Mouse (Mus musculus): ENCODE measurements around the gene Ctnnbl1. TPM values are rescaled to one million over a fixed set of nuclear protein-coding genes. Genes with fewer than 3 reads are reported as not detected.

Gene Ctnnbl1
- polyA plus RNA-seq, 1 experiment from 2014 or later = 78.7 TPM

DNA sequence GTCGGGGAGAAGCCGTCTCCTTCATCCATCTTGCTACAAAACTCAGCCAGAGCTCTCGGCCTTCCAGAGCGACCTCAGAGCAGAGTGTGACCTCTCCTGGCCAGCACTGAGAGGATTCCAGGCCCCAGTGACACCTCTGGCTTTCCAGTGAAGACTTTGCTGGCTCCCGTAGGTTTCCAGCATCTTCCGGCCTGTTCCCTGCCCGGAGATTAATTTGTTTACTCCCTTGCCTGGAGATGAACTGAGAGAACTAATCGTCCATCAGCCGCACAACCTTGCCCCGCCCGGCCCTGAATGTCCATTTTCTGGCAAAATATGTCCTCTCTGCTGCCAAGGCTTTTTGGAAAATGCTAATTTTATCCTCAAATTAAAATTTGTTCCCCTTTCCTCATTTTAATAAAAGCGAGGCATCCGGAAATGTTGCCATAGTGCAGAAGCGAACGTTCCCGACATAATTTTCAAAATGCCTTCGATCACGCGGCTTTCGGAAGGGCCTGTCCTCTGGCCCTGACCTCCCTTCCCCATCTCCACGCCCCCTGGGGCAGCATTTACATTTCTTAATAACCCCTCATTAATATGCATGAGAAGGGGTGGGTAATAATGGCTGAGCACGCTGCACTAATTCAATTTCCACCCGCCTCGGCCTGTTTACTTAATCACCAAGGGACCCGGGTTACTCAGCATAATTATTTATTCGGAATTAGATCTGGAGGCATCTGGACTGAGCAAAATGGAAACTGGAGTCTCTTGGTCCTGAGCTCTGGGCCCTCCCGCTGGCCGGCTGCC lies 32.0 kb upstream of the Ctnnbl1 start:
- Histone ChIP-seq H3K36me3 (ENCODE audit: control insufficient read depth, insufficient read depth, low read length) (no peaks in the 10 kb centered on the region), H3K9me3 (ENCODE audit: control insufficient read depth, low read length) (no peaks in the 10 kb centered on the region), H3K27me3 (ENCODE audit: control insufficient read depth, insufficient read depth, low read length) (no peaks in the 10 kb centered on the region), H3K4me3 (replicated peaks; ENCODE audit: low read depth, low read length) (no peak overlapping the region), H3K27ac (replicated peaks; ENCODE audit: low read depth, low read length) (peak overlapping the region; percentile 64), H3K4me2 (ENCODE audit: low read length) (peak overlapping the region; percentile 22; the same call in 1 of the 2 replicates), H3K4me1 (ENCODE audit: control insufficient read depth, insufficient read depth, low read length) (peaks cover 49% of the 10 kb centered on the region), H3K9ac (replicated peaks; ENCODE audit: low read length) (no peak overlapping the region)
- WGBS = 15% methylated on average over 28 of the region's 28 CpGs
- peak; percentile 61; the same call in 1 of the 2 replicates for ATAC-seq (ENCODE audit: low FRiP score, low TSS enrichment)
- peak; percentile 80 for DNase-seq

DNA sequence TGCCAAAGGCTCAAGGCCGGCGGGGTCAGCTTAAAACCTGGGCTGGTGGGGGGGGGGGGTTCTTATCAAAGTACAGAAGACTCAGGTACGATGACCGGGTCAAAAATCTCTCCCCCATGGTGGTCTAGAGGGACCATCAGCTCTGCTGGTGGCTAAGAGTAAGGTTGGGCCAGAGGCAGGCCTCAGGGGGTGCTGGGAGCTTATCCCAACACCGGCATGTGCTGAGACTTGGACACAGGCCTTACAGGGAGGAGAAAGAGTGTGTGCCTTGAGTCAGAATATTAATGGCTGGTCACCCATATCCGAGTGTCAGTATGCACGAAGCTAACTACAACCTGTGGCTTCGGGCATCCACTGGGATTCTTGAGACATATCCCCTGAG lies 31.4 kb upstream of the Ctnnbl1 start:
- H3K9me3 ChIP-seq (ENCODE audit: control insufficient read depth, low read length) = no peaks in the 10 kb centered on the region
- H3K27ac ChIP-seq (replicated peaks; ENCODE audit: low read depth, low read length) = peak overlapping the region; percentile 54
- no peaks in the 10 kb centered on the region for H3K27me3 ChIP-seq (ENCODE audit: control insufficient read depth, insufficient read depth, low read length)
- DNase-seq (no peak), ATAC-seq (ENCODE audit: low FRiP score, low TSS enrichment) (0 out of 2 replicates have a peak, but pooled peaks have one; percentile 15)
- H3K9ac ChIP-seq (replicated peaks; ENCODE audit: low read length) = no peak overlapping the region
- no peak overlapping the region for H3K4me3 ChIP-seq (replicated peaks; ENCODE audit: low read depth, low read length)
- 40% methylated on average over 8 of the region's 8 CpGs for WGBS
- H3K4me1 ChIP-seq (ENCODE audit: control insufficient read depth, insufficient read depth, low read length) = peaks cover 49% of the 10 kb centered on the region
- H3K4me2 ChIP-seq (ENCODE audit: low read length) = no peak overlapping the region
- H3K36me3 ChIP-seq (ENCODE audit: control insufficient read depth, insufficient read depth, low read length) = no peaks in the 10 kb centered on the region

DNA sequence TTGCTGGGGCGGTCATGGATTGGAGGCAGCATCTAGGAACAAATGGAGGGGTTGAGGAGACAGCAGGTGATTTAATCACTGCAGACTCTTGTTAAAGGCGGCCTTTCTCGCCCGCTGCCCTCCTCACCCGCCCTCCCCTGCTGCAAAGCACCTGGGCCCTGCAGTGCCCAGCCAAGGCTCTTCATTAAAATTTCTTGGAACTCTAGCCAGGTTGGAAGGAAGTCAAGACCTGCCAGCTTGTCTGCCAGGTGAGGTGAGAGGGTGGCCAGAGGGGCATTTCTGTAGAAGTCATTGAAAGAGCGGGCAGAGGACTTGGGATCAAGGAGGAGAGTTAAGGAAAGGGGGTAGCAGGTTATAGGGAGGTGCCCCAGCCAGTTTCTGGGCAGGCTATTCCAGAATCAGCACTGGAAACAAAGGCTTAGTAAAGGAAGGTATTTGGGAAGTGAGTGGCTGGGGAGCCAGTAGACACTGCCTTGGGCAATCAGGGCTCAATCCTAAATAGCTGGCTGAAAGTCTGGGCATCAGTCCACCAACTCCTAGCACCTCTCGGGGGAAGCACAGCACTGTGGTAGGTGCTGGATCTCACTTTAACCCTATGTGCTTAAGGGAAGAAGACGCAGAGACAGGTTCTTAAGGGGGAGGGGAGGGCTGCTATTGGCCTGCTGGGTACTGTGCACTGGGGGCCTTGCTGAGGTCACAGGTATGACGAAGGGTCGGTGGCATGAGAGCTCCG lies 29.8 kb upstream of the Ctnnbl1 start:
- 59% methylated on average over 11 of the region's 11 CpGs for WGBS
- H3K9ac ChIP-seq (replicated peaks; ENCODE audit: low read length) = no peak overlapping the region
- H3K4me1 ChIP-seq (ENCODE audit: control insufficient read depth, insufficient read depth, low read length) = peaks cover 43% of the 10 kb centered on the region
- H3K36me3 ChIP-seq (ENCODE audit: control insufficient read depth, insufficient read depth, low read length) = no peaks in the 10 kb centered on the region
- H3K4me3 ChIP-seq (replicated peaks; ENCODE audit: low read depth, low read length) = no peak overlapping the region
- H3K27me3 ChIP-seq (ENCODE audit: control insufficient read depth, insufficient read depth, low read length) = no peaks in the 10 kb centered on the region
- no peak for DNase-seq
- H3K27ac ChIP-seq (replicated peaks; ENCODE audit: low read depth, low read length) = peak overlapping the region; percentile 55
- no peaks in the 10 kb centered on the region for H3K9me3 ChIP-seq (ENCODE audit: control insufficient read depth, low read length)
- no peak overlapping the region for H3K4me2 ChIP-seq (ENCODE audit: low read length)
- ATAC-seq (ENCODE audit: low FRiP score, low TSS enrichment) = no peak

DNA sequence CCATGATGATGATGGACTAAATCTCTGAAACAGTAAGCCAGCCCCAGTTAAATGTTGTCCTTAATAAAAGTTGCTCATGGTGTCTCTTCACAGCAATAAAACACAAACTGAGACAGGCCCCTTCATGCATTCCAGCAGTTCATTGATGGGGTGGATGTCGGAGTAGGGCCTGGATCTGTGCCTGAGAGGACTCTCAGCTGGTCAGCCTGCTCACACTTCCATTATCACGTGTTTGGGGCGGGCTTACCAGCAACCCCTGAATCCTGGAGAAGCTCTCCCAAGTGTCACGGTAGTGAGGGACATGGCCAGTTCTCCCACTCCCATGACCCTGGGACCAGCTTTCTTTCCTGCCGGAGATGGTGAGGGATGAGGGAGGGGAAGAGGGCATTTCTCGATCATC lies 24.5 kb upstream of the Ctnnbl1 start:
- Histone ChIP-seq H3K9ac (replicated peaks; ENCODE audit: low read length) (no peak overlapping the region), H3K4me1 (ENCODE audit: control insufficient read depth, insufficient read depth, low read length) (peaks cover 18% of the 10 kb centered on the region), H3K9me3 (ENCODE audit: control insufficient read depth, low read length) (no peaks in the 10 kb centered on the region), H3K4me2 (ENCODE audit: low read length) (no peak overlapping the region), H3K4me3 (replicated peaks; ENCODE audit: low read depth, low read length) (no peak overlapping the region), H3K27me3 (ENCODE audit: control insufficient read depth, insufficient read depth, low read length) (no peaks in the 10 kb centered on the region), H3K36me3 (ENCODE audit: control insufficient read depth, insufficient read depth, low read length) (no peaks in the 10 kb centered on the region), H3K27ac (replicated peaks; ENCODE audit: low read depth, low read length) (no peak overlapping the region)
- DNase-seq (no peak), ATAC-seq (ENCODE audit: low FRiP score, low TSS enrichment) (no peak)
- WGBS = 85% methylated on average over 6 of the region's 6 CpGs

DNA sequence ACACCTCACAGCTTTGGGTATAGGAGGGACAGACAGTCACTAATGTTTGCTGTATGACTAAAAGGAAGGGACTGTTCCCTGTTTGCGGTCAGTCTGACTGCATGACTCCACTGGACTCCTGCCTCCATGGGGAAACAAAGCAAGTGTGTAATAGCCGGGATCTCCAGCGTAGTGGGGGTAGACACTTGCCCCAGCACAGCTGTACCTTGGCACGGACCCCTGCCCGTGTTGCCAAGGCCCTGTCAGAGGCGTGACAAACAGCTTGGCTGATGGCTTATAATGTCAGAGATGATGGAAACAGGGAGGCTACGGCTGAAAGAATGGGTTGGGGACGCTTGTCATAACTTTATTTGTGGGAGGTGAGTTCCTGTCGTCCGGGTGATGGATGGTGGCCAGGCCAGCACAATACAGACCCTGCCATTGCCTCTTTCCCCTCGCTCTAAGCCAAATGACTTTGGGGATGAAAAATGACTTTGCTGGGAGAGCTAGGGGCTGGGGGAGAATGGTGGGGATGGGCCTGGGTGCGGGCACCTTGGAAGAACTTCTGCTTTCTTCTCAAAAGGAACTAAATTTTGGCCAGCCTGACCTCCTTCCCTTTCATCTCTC lies 21.5 kb upstream of the Ctnnbl1 start:
- H3K4me3 ChIP-seq (replicated peaks; ENCODE audit: low read depth, low read length) = no peak overlapping the region
- WGBS = 52% methylated on average over 12 of the region's 12 CpGs
- no peak for ATAC-seq (ENCODE audit: low FRiP score, low TSS enrichment)
- peaks cover 10% of the 10 kb centered on the region; the same call in 1 of the 2 replicates for H3K4me1 ChIP-seq (ENCODE audit: control insufficient read depth, insufficient read depth, low read length)
- no peak overlapping the region for H3K4me2 ChIP-seq (ENCODE audit: low read length)
- no peaks in the 10 kb centered on the region for H3K27me3 ChIP-seq (ENCODE audit: control insufficient read depth, insufficient read depth, low read length)
- H3K9ac ChIP-seq (replicated peaks; ENCODE audit: low read length) = no peak overlapping the region
- DNase-seq = no peak
- H3K9me3 ChIP-seq (ENCODE audit: control insufficient read depth, low read length) = no peaks in the 10 kb centered on the region
- H3K36me3 ChIP-seq (ENCODE audit: control insufficient read depth, insufficient read depth, low read length) = no peaks in the 10 kb centered on the region
- H3K27ac ChIP-seq (replicated peaks; ENCODE audit: low read depth, low read length) = no peak overlapping the region

DNA sequence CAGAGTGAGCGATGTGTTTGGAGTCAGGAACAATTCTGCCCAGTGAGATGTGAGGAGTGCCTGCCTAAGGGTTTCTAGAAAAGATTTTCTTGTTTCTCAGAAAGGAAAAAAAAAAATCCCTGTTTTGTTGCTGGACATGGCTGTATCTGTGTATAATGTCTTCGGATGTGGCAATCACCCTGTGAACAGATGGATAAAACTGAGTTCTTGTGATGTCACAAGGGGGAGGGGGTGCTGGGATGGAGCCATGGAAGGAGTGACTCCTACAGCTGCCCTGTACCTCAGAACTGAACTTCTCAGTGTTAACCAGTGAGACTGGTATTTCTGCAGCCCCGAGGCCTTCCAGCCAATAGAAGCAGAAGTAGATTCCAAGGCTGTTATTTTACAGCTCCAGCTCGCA lies 18.8 kb upstream of the Ctnnbl1 start:
- H3K36me3 ChIP-seq (ENCODE audit: control insufficient read depth, insufficient read depth, low read length) = no peaks in the 10 kb centered on the region
- no peak overlapping the region for H3K4me2 ChIP-seq (ENCODE audit: low read length)
- no peak overlapping the region for H3K4me3 ChIP-seq (replicated peaks; ENCODE audit: low read depth, low read length)
- no peaks in the 10 kb centered on the region for H3K27me3 ChIP-seq (ENCODE audit: control insufficient read depth, insufficient read depth, low read length)
- 50% methylated on average over 4 of the region's 4 CpGs for WGBS
- no peak overlapping the region for H3K9ac ChIP-seq (replicated peaks; ENCODE audit: low read length)
- H3K27ac ChIP-seq (replicated peaks; ENCODE audit: low read depth, low read length) = no peak overlapping the region
- ATAC-seq (ENCODE audit: low FRiP score, low TSS enrichment) = no peak
- H3K4me1 ChIP-seq (ENCODE audit: control insufficient read depth, insufficient read depth, low read length) = peaks cover 10% of the 10 kb centered on the region; the same call in 1 of the 2 replicates
- no peak for DNase-seq
- H3K9me3 ChIP-seq (ENCODE audit: control insufficient read depth, low read length) = no peaks in the 10 kb centered on the region

DNA sequence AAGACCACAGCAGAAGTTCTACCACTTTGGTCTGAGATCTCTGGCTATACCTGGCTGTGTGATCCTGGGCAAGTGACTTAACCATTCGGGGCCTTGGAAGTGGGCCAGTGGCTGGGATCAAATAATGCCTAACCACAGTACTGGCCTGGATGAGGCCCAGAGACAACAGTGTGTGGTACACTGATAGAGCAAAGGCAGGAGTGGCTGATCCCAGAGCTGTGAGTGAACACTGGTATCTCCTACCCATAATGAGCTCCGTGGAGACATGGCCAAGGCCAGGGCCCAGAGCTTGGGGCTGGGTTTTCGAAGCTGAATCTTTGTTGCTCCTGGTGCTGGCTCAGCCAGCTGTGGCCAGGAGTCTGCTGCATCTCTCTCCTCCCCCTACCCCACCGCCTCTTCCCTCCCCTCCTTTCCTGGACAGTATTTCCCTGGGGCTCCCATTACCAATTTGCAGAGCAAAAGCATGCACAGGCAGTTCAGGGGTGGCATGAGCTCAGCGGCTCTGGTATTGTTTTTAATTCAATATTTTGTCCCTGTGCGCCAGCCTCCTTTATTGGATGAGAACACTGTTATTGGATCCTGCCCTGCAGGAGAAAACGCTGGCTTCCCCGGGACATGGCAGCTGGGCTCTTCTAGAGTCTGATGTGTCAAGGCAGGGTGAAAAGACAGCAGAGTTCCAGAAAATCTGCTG lies 13.2 kb upstream of the Ctnnbl1 start:
- Histone ChIP-seq H3K27me3 (ENCODE audit: control insufficient read depth, insufficient read depth, low read length) (no peaks in the 10 kb centered on the region), H3K9ac (replicated peaks; ENCODE audit: low read length) (no peak overlapping the region; the same call in 1 of the 2 replicates), H3K4me3 (replicated peaks; ENCODE audit: low read depth, low read length) (no peak overlapping the region), H3K9me3 (ENCODE audit: control insufficient read depth, low read length) (no peaks in the 10 kb centered on the region), H3K4me1 (ENCODE audit: control insufficient read depth, insufficient read depth, low read length) (peaks cover 13% of the 10 kb centered on the region; the same call in 1 of the 2 replicates), H3K27ac (replicated peaks; ENCODE audit: low read depth, low read length) (peak overlapping the region; percentile 85), H3K36me3 (ENCODE audit: control insufficient read depth, insufficient read depth, low read length) (no peaks in the 10 kb centered on the region), H3K4me2 (ENCODE audit: low read length) (0 out of 2 replicates have a peak overlapping the region, but pooled peaks have one; percentile 1)
- WGBS = 31% methylated on average over 8 of the region's 8 CpGs
- ATAC-seq (ENCODE audit: low FRiP score, low TSS enrichment) (peak; percentile 43), DNase-seq (peak; percentile 71)

DNA sequence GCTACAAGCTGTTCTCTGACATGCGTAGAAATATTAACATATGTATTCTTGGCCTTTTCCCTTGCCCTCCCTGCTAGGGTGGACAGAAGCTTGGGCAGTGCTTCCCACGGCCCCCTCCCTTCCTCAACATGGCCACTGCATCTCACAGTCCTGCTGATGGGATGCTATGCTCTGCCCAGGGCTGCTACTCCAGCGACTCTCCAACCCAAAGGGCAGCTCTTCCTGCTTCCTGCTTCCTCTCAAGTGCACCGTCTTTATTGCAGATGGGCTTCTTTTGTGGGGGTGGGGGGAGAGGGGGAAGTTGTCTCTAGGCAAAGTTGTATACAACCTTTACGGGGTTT lies 12.7 kb upstream of the Ctnnbl1 start:
- WGBS = 50% methylated on average over 5 of the region's 5 CpGs
- Histone ChIP-seq H3K36me3 (ENCODE audit: control insufficient read depth, insufficient read depth, low read length) (no peaks in the 10 kb centered on the region), H3K4me3 (replicated peaks; ENCODE audit: low read depth, low read length) (no peak overlapping the region), H3K4me1 (ENCODE audit: control insufficient read depth, insufficient read depth, low read length) (peaks cover 13% of the 10 kb centered on the region; the same call in 1 of the 2 replicates), H3K9me3 (ENCODE audit: control insufficient read depth, low read length) (no peaks in the 10 kb centered on the region), H3K27ac (replicated peaks; ENCODE audit: low read depth, low read length) (peak overlapping the region; percentile 85), H3K4me2 (ENCODE audit: low read length) (0 out of 2 replicates have a peak overlapping the region, but pooled peaks have one; percentile 1), H3K9ac (replicated peaks; ENCODE audit: low read length) (no peak overlapping the region; the same call in 1 of the 2 replicates), H3K27me3 (ENCODE audit: control insufficient read depth, insufficient read depth, low read length) (no peaks in the 10 kb centered on the region)
- ATAC-seq (ENCODE audit: low FRiP score, low TSS enrichment) = no peak
- DNase-seq = no peak
